Mouse (Mus musculus): Measurements from ENCODE around the gene Scaf1. TPM values are rescaled to one million over a fixed set of nuclear protein-coding genes. Genes with fewer than 3 reads are reported as not detected.

Gene Scaf1
- polyA plus RNA-seq, 1 experiment from 2014 or later: 56.7 TPM

DNA sequence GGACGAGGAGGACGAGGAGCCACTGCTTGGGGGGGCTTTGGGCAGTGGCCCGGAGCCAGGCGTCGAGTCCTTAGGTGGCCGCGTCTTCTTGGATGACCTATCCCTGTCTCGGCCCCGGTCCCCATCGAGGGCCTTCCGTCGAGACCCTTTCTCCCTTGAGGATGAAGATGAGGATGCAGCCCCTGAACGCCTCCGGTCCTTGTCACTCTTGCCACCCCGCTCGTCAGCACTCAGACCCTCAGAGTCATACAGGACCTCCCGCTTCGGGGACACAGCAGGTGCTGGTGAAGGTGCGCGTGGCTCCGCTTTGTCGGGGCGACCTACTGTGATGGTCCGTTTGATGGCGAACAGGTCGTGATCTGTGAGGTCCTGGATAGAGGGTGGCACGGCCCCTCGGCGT, 9.0 kb downstream of the Scaf1 start:
- Histone ChIP-seq H3K4me2 (no peak overlapping the region), H3K9me3 (no peaks in the 10 kb centered on the region), H3K4me1 (no peaks in the 10 kb centered on the region), H3K9ac (no peak overlapping the region), H3K27me3 (replicated peaks) (no peaks in the 10 kb centered on the region), H3K27ac (no peak overlapping the region), H3K36me3 (replicated peaks) (peaks cover 76% of the 10 kb centered on the region), H3K4me3 (no peak overlapping the region)
- WGBS: 95% methylated on average over 29 of the region's 29 CpGs
- ATAC-seq (replicated peaks): no peak

- no peak overlapping the region for H3K4me2 ChIP-seq
- ATAC-seq (replicated peaks): no peak
- WGBS: 93% methylated on average over 12 of the region's 12 CpGs
Measured at GRCm38 (mm10) chr7:45006503-45006902, 9.7 kb downstream of the Scaf1 start.

GRCm38 (mm10) chr7:45005321-45005992, 10.7 kb downstream of the Scaf1 start:
- ATAC-seq (replicated peaks): no peak
- H3K27me3 ChIP-seq (replicated peaks): no peaks in the 10 kb centered on the region
- no peak overlapping the region for H3K4me3 ChIP-seq
- H3K9me3 ChIP-seq: no peaks in the 10 kb centered on the region
- 0 out of 2 replicates have a peak, but pooled peaks cover 1% of the 10 kb centered on the region for H3K4me1 ChIP-seq
- no peak overlapping the region for H3K27ac ChIP-seq
- WGBS: 90% methylated on average over 6 of the region's 6 CpGs
- H3K36me3 ChIP-seq (replicated peaks): peaks cover 85% of the 10 kb centered on the region
- no peak overlapping the region for H3K9ac ChIP-seq
- H3K4me2 ChIP-seq: no peak overlapping the region

More at GRCm38 (mm10) chr7:45006503-45006902, 9.7 kb downstream of the Scaf1 start:
- peaks cover 75% of the 10 kb centered on the region for H3K36me3 ChIP-seq (replicated peaks)
- no peaks in the 10 kb centered on the region for H3K4me1 ChIP-seq
- H3K9ac ChIP-seq: no peak overlapping the region
- H3K9me3 ChIP-seq: no peaks in the 10 kb centered on the region
- no peaks in the 10 kb centered on the region for H3K27me3 ChIP-seq (replicated peaks)
- no peak overlapping the region for H3K4me3 ChIP-seq
- no peak overlapping the region for H3K27ac ChIP-seq

GRCm38 (mm10) chr7:45004546-45004945, 11.6 kb downstream of the Scaf1 start:
- H3K9me3 ChIP-seq: no peaks in the 10 kb centered on the region
- H3K4me2 ChIP-seq: no peak overlapping the region
- no peak for ATAC-seq (replicated peaks)
- H3K27me3 ChIP-seq (replicated peaks): no peaks in the 10 kb centered on the region
- peaks cover 6% of the 10 kb centered on the region; the same call in 1 of the 2 replicates for H3K4me1 ChIP-seq
- H3K36me3 ChIP-seq (replicated peaks): peaks cover 82% of the 10 kb centered on the region
- no peak overlapping the region for H3K4me3 ChIP-seq
- H3K27ac ChIP-seq: no peak overlapping the region
- no peak overlapping the region for H3K9ac ChIP-seq
- WGBS: 91% methylated on average over 3 of the region's 3 CpGs

DNA sequence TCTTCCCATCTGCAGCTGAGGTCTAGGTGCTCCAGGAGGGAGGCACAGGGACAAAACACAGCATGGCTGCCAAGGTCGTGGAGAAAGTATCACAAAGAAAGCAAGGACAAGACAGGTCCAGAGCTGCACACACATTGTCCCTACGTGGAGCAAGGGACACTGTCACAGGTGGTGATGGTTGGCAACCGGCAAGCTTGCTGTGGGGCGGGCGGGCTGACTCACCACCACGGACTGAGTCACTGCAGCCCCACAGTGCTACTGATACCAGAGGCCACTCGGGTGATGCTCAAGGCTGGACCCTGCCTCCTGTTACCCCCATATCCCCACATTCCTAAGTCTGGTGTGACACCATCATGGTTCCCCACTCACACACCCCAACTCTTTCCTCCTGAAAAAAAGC, 13.7 kb downstream of the Scaf1 start:
- Histone ChIP-seq H3K27me3 (replicated peaks) (no peaks in the 10 kb centered on the region), H3K4me3 (no peak overlapping the region), H3K9ac (no peak overlapping the region), H3K4me2 (no peak overlapping the region), H3K27ac (no peak overlapping the region), H3K4me1 (peaks cover 23% of the 10 kb centered on the region), H3K36me3 (replicated peaks) (peaks cover 62% of the 10 kb centered on the region), H3K9me3 (no peaks in the 10 kb centered on the region)
- ATAC-seq (replicated peaks): no peak
- 92% methylated on average over 7 of the region's 7 CpGs for WGBS

DNA sequence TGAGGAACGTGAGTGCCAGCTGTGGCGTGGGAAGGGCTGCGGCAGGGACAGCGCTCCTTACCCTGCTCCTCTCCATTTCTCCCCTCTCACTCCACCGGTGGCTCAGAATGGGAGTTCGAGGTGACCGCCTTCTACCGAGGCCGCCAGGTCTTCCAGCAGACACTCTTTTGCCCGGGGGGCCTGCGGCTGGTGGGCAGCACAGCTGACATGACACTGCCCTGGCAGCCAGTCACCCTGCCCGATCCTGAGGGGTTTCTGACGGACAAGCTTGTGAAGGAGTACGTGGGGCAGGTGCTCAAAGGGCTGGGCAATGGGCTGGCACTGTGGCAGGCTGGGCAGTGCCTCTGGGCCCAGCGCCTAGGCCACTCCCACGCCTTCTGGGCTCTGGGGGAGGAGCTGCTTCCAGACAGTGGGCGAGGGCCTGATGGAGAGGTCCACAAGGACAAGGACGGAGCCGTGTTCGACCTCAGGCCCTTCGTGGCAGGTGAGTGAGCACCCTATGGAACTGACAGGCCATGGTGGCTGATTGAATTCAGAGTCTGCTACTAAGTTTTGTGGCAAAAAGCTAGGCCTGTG, 15.5 kb downstream of the Scaf1 start:
- Histone ChIP-seq H3K9ac (no peak overlapping the region), H3K4me3 (no peak overlapping the region), H3K36me3 (replicated peaks) (peaks cover 45% of the 10 kb centered on the region), H3K4me1 (peaks cover 35% of the 10 kb centered on the region), H3K27ac (no peak overlapping the region), H3K27me3 (replicated peaks) (no peaks in the 10 kb centered on the region), H3K9me3 (no peaks in the 10 kb centered on the region), H3K4me2 (no peak overlapping the region)
- ATAC-seq (replicated peaks): no peak
- WGBS: 87% methylated on average over 21 of the region's 21 CpGs

GRCm38 (mm10) chr7:44999753-45000152, 16.4 kb downstream of the Scaf1 start:
- Histone ChIP-seq H3K4me2 (no peak overlapping the region), H3K27ac (no peak overlapping the region), H3K9ac (no peak overlapping the region), H3K4me1 (peaks cover 35% of the 10 kb centered on the region), H3K27me3 (replicated peaks) (no peaks in the 10 kb centered on the region), H3K4me3 (no peak overlapping the region), H3K36me3 (replicated peaks) (peaks cover 38% of the 10 kb centered on the region), H3K9me3 (no peaks in the 10 kb centered on the region)
- WGBS: 87% methylated on average over 11 of the region's 11 CpGs
- no peak for ATAC-seq (replicated peaks)

- H3K9me3 ChIP-seq: no peaks in the 10 kb centered on the region
- H3K27me3 ChIP-seq (replicated peaks): no peaks in the 10 kb centered on the region
- WGBS: 3% methylated on average over 18 of the region's 18 CpGs
- peak within 1 kb of the TSS; percentile 49 for H3K4me3 ChIP-seq
- H3K4me2 ChIP-seq: peak within 1 kb of the TSS; percentile 76
- peak within 1 kb of the TSS; percentile 48 for H3K9ac ChIP-seq
- H3K36me3 ChIP-seq (replicated peaks): peaks cover 27% of the 10 kb centered on the region
- peak within 1 kb of the TSS; percentile 69 for H3K27ac ChIP-seq
- no peak for ATAC-seq (replicated peaks)
- peaks cover 35% of the 10 kb centered on the region for H3K4me1 ChIP-seq
Measured at GRCm38 (mm10) chr7:44998501-44998955, 17.6 kb downstream of the Scaf1 start, which contains the start of gene Bcl2l12. Bcl2l12 (minus strand) TSS chr7:44998712.

GRCm38 (mm10) chr7:44997940-44998428, 18.2 kb downstream of the Scaf1 start:
- peak overlapping the region; percentile 49 for H3K4me3 ChIP-seq
- H3K4me1 ChIP-seq: peaks cover 35% of the 10 kb centered on the region
- H3K9me3 ChIP-seq: no peaks in the 10 kb centered on the region
- H3K27ac ChIP-seq: peak overlapping the region; percentile 69
- WGBS: 5% methylated on average over 15 of the region's 15 CpGs
- H3K9ac ChIP-seq: peak overlapping the region; percentile 48
- peak overlapping the region; percentile 76 for H3K4me2 ChIP-seq
- no peak; the same call in 1 of the 2 replicates for ATAC-seq (replicated peaks)
- no peaks in the 10 kb centered on the region for H3K27me3 ChIP-seq (replicated peaks)
- H3K36me3 ChIP-seq (replicated peaks): peaks cover 22% of the 10 kb centered on the region

GRCm38 (mm10) chr7:44997231-44997939, 18.8 kb downstream of the Scaf1 start, which contains the start of gene Irf3:
Irf3 (plus strand) TSS chr7:44997648.
- under 1% methylated on average over 43 of the region's 43 CpGs for WGBS
- peak within 1 kb of the TSS; percentile 69 for H3K27ac ChIP-seq
- H3K9me3 ChIP-seq: no peaks in the 10 kb centered on the region
- peak within 1 kb of the TSS; percentile 76 for H3K4me2 ChIP-seq
- peaks cover 35% of the 10 kb centered on the region for H3K4me1 ChIP-seq
- peaks cover 18% of the 10 kb centered on the region for H3K36me3 ChIP-seq (replicated peaks)
- H3K27me3 ChIP-seq (replicated peaks): no peaks in the 10 kb centered on the region
- H3K9ac ChIP-seq: peak within 1 kb of the TSS; percentile 48
- H3K4me3 ChIP-seq: peak within 1 kb of the TSS; percentile 49
- peak; percentile 91 for ATAC-seq (replicated peaks)

- H3K27ac ChIP-seq: no peak overlapping the region
- no peaks in the 10 kb centered on the region for H3K9me3 ChIP-seq
Measured at GRCm38 (mm10) chr7:44996672-44997071, 19.5 kb downstream of the Scaf1 start.

More at GRCm38 (mm10) chr7:44996672-44997071, 19.5 kb downstream of the Scaf1 start:
- Histone ChIP-seq H3K36me3 (replicated peaks) (peaks cover 15% of the 10 kb centered on the region), H3K27me3 (replicated peaks) (no peaks in the 10 kb centered on the region), H3K4me3 (peak overlapping the region; percentile 49), H3K9ac (peak overlapping the region; percentile 18), H3K4me1 (peaks cover 35% of the 10 kb centered on the region), H3K4me2 (peak overlapping the region; percentile 76)
- 14% methylated on average over 10 of the region's 10 CpGs for WGBS
- ATAC-seq (replicated peaks): no peak

All from midbrain, embryonic 15.5 days (tissue).